Comparison of ENCODE assay signal across 16 mouse cellular contexts in the genomic region with DNA sequence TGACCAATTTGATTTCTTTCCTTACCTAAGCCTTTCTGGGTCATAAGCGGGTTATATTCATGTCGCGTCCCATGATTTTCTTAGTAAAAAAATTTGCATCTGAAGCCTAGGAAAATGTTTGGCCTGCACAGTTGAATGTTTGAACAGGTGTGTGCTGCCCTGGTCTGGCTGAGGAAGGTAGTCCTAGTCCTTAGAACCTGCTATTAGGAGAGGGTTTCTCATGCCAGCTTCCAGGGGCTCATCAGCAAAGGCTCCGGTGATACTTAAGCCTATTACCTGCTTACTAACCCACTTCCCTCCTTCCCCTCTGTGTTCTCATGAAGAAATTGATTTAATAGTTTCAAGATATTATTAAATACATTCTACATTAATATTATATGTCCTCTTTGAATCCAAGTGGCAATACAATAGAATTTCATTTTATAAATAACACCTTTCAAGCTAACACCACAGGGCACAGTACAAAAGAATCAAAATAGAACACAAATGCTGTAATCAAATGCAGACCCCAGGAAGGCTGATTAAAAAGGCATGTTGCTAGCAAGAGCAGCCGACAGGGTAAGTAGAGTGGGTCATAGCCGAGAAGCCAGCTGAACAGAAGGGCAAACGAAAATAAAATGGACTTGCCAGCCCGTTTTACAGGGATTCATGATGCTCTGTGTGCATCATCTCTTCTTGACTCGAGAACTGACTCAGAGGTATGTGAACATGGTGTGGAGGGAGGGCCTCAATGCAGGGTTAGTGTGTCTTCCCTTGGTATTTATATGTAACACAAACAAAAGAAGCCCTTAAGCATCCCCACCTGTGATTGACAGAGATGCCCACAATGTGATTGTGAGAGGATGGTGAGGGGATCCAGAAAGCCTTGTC.
"Had no signal": no experiment of that assay in that cellular context is flagged by ENCODE, and none has a peak within 500 bp of the region (broad histone marks: within the 10 kb centered on the region; RNA-seq: fewer than 3 reads in every experiment).

No protein-coding gene starts in this region.

- H3K27ac ChIP-seq: layer of hippocampus, adult 2 months; left cerebral cortex, adult 2 months; limb, embryonic 13.5 days; liver, embryonic 14.5 days; midbrain, embryonic 15.5 days; neural tube, embryonic 12.5 days; stomach, embryonic 15.5 days had no signal

- H3K27me3 ChIP-seq: limb, embryonic 13.5 days; megakaryocyte, embryonic 14.5 days; midbrain, embryonic 15.5 days; neural tube, embryonic 12.5 days; stomach, embryonic 15.5 days had no signal

- H3K4me1 ChIP-seq: megakaryocyte, embryonic 14.5 days; midbrain, embryonic 15.5 days; neural tube, embryonic 12.5 days; stomach, embryonic 15.5 days had no signal

- H3K9ac ChIP-seq: limb, embryonic 13.5 days; liver, embryonic 14.5 days; midbrain, embryonic 15.5 days; neural tube, embryonic 12.5 days; stomach, embryonic 15.5 days had no signal

- H3K36me3 ChIP-seq: limb, embryonic 13.5 days; midbrain, embryonic 15.5 days; neural tube, embryonic 12.5 days; stomach, embryonic 15.5 days had no signal

- ATAC-seq: midbrain, embryonic 15.5 days had no signal

- DNase-seq: kidney, adult 11 months; kidney, postnatal 10 days; kidney, postnatal 4 days; lung, adult 18-20 months; lung, postnatal 4 days; right cerebral cortex, postnatal 14 days; thymus, postnatal 36 days had no signal

- H3K4me3 ChIP-seq: layer of hippocampus, adult 2 months; left cerebral cortex, adult 2 months; limb, embryonic 13.5 days; megakaryocyte, embryonic 14.5 days; midbrain, embryonic 15.5 days; neural tube, embryonic 12.5 days; stomach, embryonic 15.5 days had no signal

- H3K4me2 ChIP-seq: limb, embryonic 13.5 days; midbrain, embryonic 11.5 days; midbrain, embryonic 15.5 days; neural tube, embryonic 12.5 days; stomach, embryonic 15.5 days had no signal

- H3K9me3 ChIP-seq: limb, embryonic 13.5 days; midbrain, embryonic 15.5 days; neural tube, embryonic 12.5 days; stomach, embryonic 15.5 days had no signal
